Mouse (Mus musculus): ENCODE data around the gene Nat8f6. TPM values are rescaled to one million over a fixed set of nuclear protein-coding genes. Genes with fewer than 3 reads are reported as not detected.
A peak's percentile ranks its signal among the peaks of the same experiment; 100 is the strongest.
"Not testable (repeated sequence)": the region's sequence is repeated elsewhere in the genome, so short reads cannot be mapped to it uniquely, and the experiment has no call there.

The Nat8f6 gene
- total RNA-seq, 1 experiment from 2014 or later, result 1.8 TPM

DNA sequence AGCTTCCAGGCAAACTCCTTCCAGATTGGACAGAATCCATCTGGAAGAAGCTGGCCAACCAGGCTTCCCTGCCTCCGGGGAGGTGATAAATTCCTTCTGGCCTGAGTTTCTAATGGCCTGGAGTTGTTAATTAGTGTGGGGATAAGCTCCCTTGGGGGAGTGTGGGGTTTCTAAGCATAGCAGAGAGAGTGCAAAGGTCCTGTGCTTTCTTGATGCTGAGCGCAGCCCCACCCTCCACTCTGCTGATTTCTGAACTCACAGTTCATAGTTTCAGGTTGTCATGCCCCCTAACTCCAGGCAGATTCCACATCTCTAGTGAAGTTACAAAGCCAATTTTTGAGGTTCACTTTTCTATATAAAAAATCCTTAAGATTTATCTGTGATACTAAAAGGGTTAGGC lies 14.3 kb upstream of the Nat8f6 start:
- not testable (repeated sequence) for DNase-seq

DNA sequence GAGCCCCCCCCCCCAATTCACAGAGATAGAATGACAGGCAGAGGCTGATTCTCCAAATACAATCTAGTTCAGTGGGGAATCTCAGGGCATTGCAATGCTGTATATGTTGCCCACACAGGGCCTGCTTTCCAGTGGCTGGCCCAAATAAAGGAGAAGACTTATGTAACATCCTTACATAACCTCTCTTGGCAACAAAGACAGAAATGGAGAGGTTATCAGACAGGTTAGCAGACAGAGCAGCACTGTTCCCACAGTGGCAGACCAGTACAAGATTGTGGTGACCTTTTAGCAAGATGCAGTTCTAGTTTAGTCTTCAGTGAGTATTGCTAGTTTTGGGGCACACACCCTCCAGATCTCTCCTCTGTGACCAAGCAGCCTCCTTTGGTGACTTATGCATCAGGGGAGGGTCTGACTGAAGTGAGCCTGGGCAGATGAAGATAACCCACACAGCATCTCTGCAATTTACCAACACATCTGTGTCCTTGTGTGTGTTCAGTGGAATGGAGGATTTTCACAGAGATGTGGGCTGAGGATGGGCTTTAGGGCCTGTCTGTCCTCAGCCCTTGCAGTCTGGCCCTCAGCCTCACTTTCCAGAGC lies 13.8 kb upstream of the Nat8f6 start:
- not testable (repeated sequence) for DNase-seq

DNA sequence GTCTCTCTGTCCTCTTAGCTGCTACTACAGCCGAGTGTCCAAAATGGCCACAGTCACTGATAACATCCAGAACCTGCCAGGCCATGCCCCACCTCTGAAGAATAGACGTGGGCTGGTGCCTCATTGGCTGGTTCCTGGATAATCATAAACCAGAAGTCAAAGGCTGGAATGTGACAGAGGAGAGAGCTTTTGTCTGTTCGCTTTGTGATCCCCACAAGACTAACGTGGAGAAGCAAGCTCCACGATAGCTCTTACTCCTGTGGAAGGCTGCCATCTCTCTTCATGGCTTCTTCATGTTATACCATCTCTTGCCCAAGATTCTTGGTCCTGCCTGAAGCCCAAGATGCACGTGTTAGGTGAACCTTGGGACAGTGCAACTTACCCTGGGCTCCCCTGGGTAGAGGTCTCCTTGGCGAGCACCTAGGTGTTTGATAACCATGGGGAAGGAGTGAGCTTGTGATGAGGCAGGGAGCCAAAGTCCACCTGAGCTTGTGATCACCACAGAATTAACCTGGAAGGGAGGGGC lies 11.1 kb upstream of the Nat8f6 start, which contains the start of gene Nat8:
Nat8 (minus strand) TSS at position 287 of the 526 bp plus-strand sequence.
- DNase-seq, result no peak

- DNase-seq, result no peak
Observed at GRCm38 (mm10) chr6:85829462-85829861, 8.7 kb upstream of the Nat8f6 start.

DNA sequence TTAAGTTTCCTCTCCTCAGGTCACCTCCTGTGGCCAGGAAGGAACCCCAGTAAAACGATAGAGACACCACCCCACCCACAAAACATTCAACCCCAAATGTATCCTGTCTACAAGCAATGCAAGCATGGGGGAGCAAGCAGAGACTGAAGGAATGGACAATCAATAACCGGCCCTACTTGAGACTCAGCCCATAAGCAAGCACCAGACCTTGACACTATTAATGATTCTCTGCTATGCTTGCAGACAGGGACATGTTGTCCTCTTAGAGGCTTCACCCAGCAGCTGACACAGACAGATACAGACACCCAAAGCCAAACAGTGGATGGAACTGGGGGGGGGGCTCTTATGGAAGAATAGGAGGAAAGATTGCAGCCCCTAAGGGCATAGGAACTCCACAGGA lies 5.1 kb upstream of the Nat8f6 start:
- DNase-seq, result no peak

- no peak for DNase-seq
Observed at GRCm38 (mm10) chr6:85823382-85824090, 2.8 kb upstream of the Nat8f6 start.

DNA sequence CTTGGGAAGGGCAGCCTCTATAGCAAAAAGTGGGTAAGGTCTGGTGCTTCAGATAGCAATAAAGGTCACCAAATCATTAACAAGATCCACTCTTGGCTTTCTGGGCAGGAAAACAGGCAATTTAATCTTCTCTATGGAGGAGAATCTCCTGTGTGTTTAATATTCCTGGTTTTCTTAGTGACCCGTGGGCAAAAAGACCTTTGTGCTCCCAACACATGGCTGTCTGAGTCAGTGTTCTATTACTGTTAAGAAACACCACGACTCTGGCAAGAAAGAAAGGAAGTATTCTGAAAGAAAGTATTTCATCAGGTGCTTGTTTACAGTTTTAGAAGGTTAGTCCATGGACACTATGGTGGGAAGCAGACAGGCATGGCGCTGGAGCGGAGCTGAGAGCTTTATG lies 1.5 kb upstream of the Nat8f6 start:
- no peak for DNase-seq

DNA sequence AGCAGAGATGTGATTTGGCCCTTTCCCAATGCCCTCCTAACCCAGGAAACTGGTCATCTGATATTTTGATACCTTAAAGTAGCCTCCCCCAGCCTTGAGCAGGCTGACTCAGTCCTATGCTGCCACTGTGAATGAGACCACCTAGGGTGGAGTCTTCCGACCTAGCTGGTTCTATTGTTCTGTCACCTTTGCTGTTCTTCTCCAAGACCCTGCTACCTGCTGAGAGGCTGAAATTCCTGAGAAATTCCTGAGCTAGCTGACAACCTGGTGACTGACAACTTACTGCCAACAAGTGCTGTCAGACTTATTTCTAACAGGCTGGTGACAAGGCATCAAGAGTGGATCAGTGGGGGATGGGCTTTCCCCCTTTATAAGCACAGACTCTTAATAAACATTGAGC lies 2.4 kb downstream of the Nat8f6 start:
- no peak for DNase-seq

- no peak for DNase-seq
Observed at GRCm38 (mm10) chr6:85813339-85813738, 7.4 kb downstream of the Nat8f6 start.

DNA sequence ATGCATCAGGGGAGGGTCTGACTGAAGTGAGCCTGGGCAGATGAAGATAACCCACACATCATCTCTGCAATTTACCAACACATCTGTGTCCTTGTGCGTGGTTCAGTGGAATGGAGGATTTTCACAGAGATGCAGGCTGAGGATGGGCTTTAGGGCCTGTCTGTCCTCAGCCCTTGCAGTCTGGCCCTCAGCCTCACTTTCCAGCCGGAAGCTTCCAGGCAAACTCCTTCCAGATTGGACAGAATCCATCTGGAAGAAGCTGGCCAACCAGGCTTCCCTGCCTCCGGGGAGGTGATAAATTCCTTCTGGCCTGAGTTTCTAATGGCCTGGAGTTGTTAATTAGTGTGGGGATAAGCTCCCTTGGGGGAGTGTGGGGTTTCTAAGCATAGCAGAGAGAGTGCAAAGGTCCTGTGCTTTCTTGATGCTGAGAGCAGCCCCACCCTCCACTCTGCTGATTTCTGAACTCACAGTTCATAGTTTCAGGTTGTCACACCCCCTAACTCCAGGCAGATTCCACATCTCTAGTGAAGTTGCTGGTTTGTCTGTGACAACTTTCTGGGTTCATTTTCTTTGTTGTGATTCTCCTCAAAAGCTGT lies 9.7 kb downstream of the Nat8f6 start:
- DNase-seq, result not testable (repeated sequence)

- DNase-seq, result not testable (repeated sequence)
Observed at GRCm38 (mm10) chr6:85810514-85810913, 10.2 kb downstream of the Nat8f6 start.

DNA sequence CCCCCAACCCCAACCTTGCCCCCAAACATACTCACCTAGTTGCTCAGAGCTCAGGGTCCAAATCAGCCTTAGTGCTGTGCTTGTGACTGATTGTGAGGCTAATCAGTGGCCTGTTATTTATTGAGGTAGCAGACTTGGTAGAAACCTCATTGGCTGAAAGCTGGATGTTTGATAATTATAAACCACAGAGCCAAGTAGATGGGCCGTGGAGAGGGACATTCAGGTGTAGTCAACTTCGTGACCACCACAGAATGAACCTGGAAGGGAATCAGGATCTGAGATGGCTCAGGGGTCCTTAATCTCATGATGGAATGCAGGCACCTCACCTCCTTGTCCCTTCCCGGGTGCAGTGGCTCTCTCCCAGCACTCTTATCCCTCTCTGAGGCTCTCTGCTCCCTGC lies 11.0 kb downstream of the Nat8f6 start:
- not testable (repeated sequence) for DNase-seq

- not testable (repeated sequence) for DNase-seq
Observed at GRCm38 (mm10) chr6:85803180-85803579, 17.6 kb downstream of the Nat8f6 start.

- DNase-seq, result peak; percentile 29
Observed at GRCm38 (mm10) chr6:85765532-85765931, 55.2 kb downstream of the Nat8f6 start, which contains the start of gene Nat8f3. Gene Nat8f3 (minus strand): TSS chr6:85765754.

GRCm38 (mm10) chr6:85763127-85764070 lies 57.4 kb downstream of the Nat8f6 start:
- not testable (repeated sequence) for DNase-seq

GRCm38 (mm10) chr6:85762678-85763077 lies 58.1 kb downstream of the Nat8f6 start:
- DNase-seq, result not testable (repeated sequence)

Small RNA genes lying within 50 kb of the gene (microRNA-seq; reads per million reads assigned to microRNA genes)
- gene Mir6375, result 0 reads per million in 2 experiments

Other genes with a start within 250 kb of the Nat8f6 start
- gene Alms1, start 233.4 kb downstream of the Nat8f6 start, total RNA-seq (2021), result 12.8 and 13.4 TPM in 2 replicates
- 2.9 and 3.4 TPM in 2 replicates for gene Nat8f7, start 107.7 kb downstream of the Nat8f6 start, total RNA-seq (2021)
- gene Nat8f3, start 55.2 kb downstream of the Nat8f6 start, total RNA-seq (2021), result 1.7 TPM in 1 of 2 replicates, not detected in the other
- 2.6 and 6.1 TPM in 2 replicates for gene Nat8f5, start within 50 bp of the Nat8f6 start, total RNA-seq (2021)
- gene Nat8, start 11.1 kb upstream of the Nat8f6 start, total RNA-seq (2021), result 2.0 and 4.5 TPM in 2 replicates
- 3.0 and 3.7 TPM in 2 replicates for gene Nat8f2, start 48.2 kb upstream of the Nat8f6 start, total RNA-seq (2021)
- 13.8 and 22.7 TPM in 2 replicates for gene Nat8f4, start 83.9 kb upstream of the Nat8f6 start, total RNA-seq (2021)
- gene Tprkb, start 90.9 kb upstream of the Nat8f6 start, total RNA-seq (2021), result 49.3 and 66.9 TPM in 2 replicates
- gene Nat8f1, start 94.7 kb upstream of the Nat8f6 start, total RNA-seq (2021), result 47.2 and 69.6 TPM in 2 replicates
- 142 and 170 TPM in 2 replicates for gene Dusp11, start 140.7 kb upstream of the Nat8f6 start, total RNA-seq (2021)
- gene Figla, start 195.2 kb upstream of the Nat8f6 start, total RNA-seq (2021), result not detected in 2 replicates
- 1.3 and 2.0 TPM in 2 replicates for gene Add2, start 207.7 kb upstream of the Nat8f6 start, total RNA-seq (2021)

All from adrenal gland, postnatal 25 days (tissue).